Mouse (Mus musculus) lung, postnatal 10 days (tissue): Measurements from ENCODE around the gene Os9.
"Not testable (repeated sequence)": the region's sequence is repeated elsewhere in the genome, so short reads cannot be mapped to it uniquely, and the experiment has no call there.

Experiments
- DNase-seq: peaks from one replicate; pipeline ENCODE4 v3.0.0; 2021

Os9 gene

DNA sequence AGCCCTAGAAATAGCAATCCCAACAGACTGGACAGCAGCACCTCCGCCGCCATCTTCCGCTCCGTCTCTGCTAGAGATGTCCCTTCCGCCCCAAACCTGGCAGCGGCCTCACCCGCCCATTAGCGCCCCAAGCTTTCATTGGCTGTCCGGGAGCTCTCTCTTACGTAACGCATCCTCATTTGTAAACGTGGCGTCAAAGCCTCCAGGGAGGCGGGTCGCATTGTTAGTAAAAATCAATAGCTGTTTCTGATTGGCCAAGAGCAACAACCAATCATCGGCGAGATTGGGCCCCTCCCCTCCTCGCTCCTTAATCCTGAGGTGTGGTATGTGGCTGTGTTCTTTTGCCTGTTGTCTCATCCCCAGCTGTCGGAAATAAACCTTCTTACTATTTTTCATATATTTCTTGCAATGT, at the start of gene Os9:
Os9 (minus strand) TSS at position 66 of the 412 bp plus-strand sequence.
- peak; percentile 98 for DNase-seq

- DNase-seq: no peak
These were observed 49.1 kb upstream of the Os9 start for GRCm38 (mm10) chr10:127170002-127170401.

DNA sequence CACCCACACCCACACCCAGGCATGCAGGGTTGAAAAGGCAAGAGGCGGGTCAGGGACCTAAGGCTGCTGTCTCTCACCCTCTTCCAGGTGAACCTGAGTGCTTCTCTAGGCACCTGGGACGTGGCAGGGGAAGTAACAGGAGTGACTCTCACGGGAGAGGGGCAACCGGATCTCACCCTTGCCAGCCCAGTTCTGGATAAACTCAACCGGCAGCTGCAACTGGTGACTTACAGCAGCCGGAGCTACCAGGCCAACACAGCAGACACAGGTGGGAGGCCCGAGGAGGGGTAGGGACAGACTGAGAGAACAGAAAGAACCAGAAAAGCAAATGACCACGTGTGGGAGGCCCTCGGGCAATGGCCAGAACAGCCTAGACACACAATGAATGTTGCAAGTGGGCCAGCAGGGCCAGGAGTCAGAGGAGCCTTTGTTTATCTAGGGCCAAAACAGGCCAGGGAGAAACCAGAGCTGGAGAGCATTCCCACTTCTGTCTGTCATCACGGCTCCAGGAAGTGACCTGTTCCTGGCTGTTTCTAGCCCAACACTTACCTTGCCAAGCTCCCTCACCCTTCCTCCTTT, 46.8 kb upstream of the Os9 start:
- no peak for DNase-seq

DNA sequence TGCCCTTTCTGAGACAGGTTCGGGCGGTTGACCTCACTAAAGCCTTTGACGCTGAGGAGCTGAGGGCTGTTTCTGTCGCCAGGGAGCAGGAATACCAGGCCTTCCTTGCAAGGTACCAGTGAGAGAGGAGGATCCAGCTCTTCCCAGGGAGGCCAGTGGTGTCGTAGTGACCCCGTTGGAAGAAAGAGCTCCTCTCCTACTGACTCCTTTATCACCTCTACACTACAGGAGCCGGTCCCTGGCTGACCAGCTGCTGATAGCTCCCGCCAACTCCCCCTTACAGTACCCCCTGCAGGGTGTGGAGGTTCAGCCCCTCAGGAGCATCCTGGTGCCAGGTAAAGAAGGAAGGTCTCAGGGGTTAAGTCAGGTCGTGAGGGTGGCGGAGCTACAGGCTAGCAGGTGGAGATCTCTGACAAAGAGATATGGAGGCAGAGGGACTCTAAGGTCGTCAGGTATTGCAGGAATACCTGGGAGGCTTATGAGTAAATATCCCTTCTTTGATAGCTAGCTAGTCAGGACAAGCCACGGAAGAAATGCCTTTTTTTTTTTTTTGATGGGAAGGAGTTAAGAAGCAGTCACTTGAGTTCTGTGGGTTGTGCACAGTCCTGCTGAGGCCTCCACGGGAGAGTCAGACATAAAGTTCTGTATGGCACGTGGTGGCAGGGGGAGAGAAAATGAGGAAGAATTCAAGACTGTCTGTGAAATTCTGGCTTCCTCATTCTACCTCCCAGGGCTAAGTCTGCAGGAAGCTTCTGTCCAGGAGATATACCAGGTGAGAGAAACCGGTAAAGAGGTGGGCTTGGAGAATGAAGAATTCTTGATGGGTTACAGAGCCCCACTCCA, 46.1 kb upstream of the Os9 start:
- DNase-seq: no peak

DNA sequence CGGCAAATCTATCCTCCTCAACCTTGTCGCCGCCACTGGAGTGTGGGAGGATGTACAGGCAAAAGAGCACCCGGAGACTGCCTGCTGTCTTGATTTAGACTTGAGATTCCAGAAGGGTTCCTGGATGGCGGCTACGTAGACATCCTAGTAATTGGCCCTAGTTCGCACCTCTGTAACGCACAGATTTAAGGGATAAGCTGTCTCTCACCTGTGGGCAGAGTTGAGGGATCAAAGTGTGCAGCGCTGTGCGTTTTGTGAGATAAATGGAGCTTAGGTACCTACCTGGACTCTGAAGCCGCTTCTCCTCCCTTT, 45.4 kb upstream of the Os9 start:
- no peak for DNase-seq

DNA sequence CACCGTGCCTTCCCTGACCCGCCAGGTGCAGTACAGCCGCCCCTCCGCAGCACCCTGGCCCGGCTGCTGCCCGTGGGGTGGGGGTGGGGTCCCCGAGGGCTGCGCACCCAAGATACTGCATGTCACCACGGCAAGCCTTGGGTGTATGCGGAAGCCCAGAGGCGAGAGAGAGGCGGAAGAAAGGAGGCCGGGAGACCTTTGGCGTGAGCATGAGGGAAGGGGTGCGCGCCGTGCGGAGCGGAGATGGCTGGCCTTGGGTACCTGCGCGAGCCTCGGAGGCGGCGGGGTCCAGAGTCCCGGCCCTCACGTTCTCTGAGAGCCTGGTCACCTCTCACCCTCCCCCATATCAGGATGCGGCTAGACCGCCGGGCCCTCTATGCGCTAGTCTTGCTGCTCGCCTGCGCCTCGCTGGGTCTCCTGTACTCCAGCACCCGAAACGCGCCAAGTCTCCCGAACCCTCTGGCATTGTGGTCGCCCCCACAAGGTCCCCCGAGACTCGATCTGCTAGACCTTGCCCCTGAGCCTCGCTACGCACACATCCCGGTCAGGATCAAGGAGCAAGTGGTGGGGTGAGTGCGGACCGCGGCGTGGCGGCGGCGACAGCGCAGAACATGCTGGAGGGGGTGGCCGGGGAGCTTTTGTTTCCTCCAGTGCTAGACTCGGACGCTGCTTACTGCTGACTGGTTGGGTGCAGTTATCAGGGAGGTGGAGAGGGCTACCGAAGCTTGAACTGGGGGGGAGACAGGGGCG, 44.9 kb upstream of the Os9 start:
- DNase-seq: no peak

DNA sequence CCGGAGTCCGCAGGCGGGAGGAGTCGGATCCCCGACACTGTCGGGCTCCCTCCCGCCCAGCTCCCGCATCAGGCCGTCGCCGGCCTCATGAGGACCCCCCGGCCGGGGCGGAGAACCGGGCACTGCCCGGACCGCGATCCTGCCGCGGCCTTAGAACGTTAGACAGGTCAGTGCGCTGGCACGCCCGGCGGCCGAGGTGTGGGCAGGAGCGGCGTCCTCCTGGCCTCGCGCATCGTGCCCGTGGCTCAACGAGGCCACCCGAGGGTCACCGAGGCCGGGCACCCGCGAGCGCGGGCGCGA, 44.4 kb upstream of the Os9 start:
- no peak for DNase-seq

DNA sequence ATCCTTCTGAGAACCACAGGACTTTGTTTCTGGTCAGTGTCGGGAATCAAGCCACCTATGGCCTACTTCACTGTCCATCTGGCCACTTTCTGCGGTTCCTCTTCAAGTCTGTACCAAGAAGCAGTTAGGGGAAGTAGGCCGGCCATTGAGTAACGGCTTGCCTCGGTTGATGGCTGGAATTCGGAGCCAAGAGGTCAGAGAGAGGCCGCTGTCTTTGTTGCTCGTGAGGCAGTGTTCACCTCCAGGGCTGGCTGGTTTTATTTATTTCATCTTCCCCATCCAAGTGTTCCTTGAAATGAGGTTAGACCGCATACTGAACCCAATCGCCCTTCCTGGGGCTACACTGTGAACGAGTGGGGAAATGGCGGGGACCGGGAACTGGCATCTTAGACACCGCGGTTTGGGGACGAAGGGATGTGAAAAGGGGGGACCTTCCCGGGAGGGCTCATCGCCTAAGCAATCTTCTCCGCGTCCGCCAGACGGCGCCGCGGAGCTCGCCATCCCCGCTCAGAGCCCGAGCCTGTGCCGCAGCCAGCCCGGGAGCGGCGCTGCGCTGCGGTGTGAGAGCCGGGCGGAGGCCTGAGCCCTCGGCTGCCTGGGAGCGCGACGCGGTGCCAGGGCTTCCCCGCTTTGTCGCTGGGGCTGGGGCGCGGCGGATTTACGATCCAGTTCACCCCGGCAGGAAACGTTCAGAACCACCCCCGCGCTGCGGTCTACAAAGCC, 43.9 kb upstream of the Os9 start, which contains the start of gene B4galnt1:
B4galnt1 (plus strand) TSS at position 595 of the 723 bp plus-strand sequence.
- peak; percentile 76 for DNase-seq

GRCm38 (mm10) chr10:127164190-127164589, 43.3 kb upstream of the Os9 start:
- DNase-seq: no peak

GRCm38 (mm10) chr10:127162771-127163261, 41.9 kb upstream of the Os9 start:
- DNase-seq: not testable (repeated sequence)

DNA sequence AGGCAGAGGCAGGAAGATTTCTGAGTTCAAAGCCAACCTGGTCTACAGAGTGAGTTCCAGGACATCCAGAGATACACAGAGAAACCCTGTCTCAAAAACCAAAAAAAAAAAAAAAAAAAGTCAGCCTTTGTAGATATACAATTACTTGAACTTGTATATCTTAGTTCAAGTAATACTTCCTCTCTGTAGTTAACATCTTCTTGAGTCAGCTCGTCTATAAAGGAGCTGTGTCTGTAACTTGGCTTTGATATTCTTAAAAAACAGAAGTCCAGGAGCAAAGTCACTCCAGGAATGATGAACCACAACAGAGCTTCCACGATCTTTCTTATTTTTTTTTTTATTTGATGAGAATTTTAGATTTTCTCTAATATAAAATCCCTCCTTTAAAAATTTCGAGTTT, 39.8 kb upstream of the Os9 start:
- no peak for DNase-seq

GRCm38 (mm10) chr10:127160081-127160480, 39.1 kb upstream of the Os9 start:
- DNase-seq: no peak

DNA sequence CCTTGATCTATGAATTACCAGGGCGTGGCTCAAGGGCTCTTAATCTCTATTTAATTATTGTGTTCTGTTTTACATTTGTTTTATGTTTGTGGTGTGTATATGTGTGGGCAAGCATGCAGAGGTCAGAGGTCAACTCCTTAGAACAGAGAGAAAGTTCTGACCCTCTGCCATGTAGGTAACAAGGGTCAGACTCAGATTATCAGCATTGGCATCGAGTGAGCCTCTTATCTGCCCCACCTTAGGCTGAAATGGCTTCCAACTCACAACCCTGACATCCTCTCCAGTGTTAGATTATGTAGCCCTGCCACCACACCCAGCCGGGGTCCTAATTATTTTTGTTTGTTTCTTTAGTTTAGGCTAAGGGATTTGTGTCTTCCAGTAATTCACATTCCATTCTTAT, 37.5 kb upstream of the Os9 start:
- no peak for DNase-seq

DNA sequence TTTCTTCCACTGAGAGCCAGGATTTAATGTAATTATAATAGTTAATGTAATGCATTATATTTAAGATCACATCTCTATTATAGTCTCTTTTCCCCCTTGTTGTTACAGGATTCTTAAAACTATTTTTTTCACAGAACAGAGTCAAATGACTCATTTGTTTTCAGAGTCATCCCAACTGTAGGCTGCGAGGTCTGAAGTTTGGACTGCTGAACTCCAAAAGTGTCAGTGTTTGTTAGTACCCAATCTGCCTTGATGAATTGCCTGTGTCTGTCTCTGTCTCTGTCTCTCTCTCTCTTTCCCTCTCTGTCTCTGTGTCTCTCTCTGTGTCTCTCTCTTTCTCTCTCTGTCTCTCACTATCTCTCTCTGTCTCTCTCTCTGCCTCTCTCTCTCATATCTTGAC, 35.6 kb upstream of the Os9 start:
- no peak for DNase-seq

DNA sequence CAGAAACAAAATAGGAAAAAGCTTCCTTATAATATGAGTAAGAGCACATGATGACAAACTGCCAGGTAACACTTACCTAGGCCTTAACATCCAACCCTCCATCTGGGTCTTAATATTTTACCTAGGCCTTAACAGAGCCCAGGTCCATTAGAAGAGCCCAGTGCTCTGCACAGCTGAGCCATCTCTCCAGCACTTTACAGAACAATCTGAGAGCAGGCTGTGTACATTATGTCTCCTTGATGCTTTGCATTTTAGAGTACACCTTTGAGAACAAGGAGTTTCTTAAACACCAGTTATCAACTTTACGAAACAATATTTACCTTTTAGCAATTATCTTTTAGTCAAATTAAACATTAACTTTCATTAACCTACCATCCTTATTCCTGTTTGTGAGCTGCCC, 35.2 kb upstream of the Os9 start:
- DNase-seq: no peak

DNA sequence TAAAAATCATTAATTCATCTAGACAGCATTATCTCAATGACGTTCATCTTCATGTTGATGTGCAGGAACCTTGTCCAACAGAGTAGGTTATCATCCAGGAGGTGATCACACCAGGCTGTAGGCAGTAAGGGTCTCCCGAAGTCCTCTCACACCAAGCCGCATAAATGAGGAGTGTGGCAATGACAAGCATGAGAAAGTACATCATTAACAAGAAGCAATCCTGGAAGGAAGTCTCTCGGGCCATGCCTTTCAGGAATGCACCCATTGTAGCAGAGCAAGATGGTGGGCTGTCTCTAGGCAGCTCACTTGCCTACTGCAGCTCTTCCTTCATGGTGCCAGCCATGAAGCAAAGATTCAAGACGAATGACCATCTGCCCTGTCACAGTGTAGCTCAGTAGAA, 33.7 kb upstream of the Os9 start:
- DNase-seq: no peak

DNA sequence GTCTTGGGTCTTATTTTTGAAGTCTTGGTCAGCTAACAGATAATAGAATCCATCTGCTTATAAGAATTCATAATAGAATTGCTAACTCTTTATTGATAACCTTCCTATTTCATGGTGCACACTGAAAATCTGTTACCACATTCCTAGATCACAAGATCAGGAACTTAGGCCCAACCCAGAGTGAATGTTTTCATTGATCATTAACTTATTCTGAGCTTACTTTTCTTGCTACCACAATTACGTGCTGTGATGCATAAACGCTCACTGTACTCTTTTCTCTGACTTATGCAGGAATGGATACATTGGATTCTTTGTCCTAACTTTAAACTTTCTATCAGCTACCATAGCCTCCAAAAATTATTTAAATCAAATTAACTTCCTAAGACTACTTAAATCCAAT, 33.3 kb upstream of the Os9 start:
- no peak for DNase-seq

- DNase-seq: no peak
These were observed 32.4 kb upstream of the Os9 start for GRCm38 (mm10) chr10:127153323-127153722.

DNA sequence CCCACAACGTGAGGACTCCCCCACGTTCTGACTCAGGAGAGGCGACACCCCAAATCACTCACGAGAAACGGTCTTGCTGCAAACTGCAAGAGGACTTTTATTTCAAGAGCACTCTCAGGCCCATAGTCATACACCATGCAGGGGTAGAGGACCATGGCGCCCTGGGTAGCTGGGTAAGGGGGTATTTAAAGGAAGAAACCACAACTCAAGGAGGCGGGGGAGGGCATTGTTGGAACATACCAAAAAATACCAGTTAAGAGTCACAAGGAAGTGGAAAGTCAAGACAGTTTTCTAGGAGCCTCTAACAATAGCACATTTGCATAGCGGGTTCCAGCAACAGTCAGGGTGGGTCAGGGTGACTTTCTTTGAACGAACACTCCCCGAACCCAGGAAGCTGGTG, 31.6 kb upstream of the Os9 start:
- DNase-seq: not testable (repeated sequence)

- DNase-seq: not testable (repeated sequence)
These were observed 30.3 kb upstream of the Os9 start for GRCm38 (mm10) chr10:127151233-127151632.

- DNase-seq: no peak
These were observed 29.5 kb upstream of the Os9 start for GRCm38 (mm10) chr10:127150471-127150872.

DNA sequence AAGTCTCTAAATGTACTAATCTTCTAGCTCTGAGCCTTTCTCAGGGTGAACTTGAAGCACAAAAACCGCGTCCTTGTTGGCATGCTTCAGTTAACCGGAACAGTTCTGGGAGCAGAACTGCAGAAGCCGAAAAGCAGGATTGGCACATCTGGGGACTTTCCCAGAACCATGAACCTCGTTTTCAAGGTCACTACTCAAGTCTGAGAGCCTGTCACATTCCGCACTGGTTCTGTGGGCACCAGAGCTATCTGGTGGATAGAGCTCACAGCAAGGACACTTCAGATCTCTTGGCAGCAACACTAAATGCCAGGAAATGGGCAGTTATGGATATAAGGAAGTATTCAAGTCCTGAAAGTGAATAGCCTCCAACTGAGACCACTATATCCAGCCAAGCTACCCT, 26.2 kb upstream of the Os9 start:
- DNase-seq: no peak

DNA sequence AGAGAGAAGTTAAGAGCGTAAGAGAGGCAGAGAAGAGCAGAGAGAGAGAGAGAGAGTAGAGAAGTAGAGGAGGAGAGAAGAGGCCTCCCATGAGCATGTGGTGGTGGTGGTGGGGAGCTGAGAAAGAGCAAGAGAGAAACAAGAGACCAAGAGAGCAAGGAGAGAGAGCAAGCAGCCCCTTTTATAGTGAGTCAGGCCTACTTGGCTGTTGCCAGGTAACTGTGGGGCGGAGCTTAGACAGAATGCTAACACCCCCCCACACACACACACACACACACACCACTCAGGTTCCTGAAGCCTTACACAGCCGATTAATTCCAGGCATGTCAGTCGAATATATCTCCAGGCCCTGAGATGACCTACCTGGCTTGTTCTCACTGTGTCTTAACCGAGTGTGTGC, 24.4 kb upstream of the Os9 start:
- no peak for DNase-seq
